Mouse (Mus musculus): ENCODE results near the gene Sgcd.

Sgcd gene

GRCm38 (mm10) chr11:47297805-47298340, 690.9 kb downstream of the Sgcd start:
- DNase-seq (ENCODE audit: low read depth, low spot score), result no peak

- no peak for DNase-seq (ENCODE audit: low read depth, low spot score)
Measured at GRCm38 (mm10) chr11:47294741-47295140, 694.0 kb downstream of the Sgcd start.

GRCm38 (mm10) chr11:47276586-47276985, 712.2 kb downstream of the Sgcd start:
- DNase-seq (ENCODE audit: low read depth, low spot score), result no peak

GRCm38 (mm10) chr11:47268556-47268955, 720.2 kb downstream of the Sgcd start:
- DNase-seq (ENCODE audit: low read depth, low spot score), result no peak

GRCm38 (mm10) chr11:47264267-47264984, 724.3 kb downstream of the Sgcd start:
- DNase-seq (ENCODE audit: low read depth, low spot score), result no peak

- no peak for DNase-seq (ENCODE audit: low read depth, low spot score)
Measured at GRCm38 (mm10) chr11:47250301-47250700, 738.5 kb downstream of the Sgcd start.

GRCm38 (mm10) chr11:47248345-47248893, 740.4 kb downstream of the Sgcd start:
- no peak for DNase-seq (ENCODE audit: low read depth, low spot score)

- DNase-seq (ENCODE audit: low read depth, low spot score), result no peak
Measured at GRCm38 (mm10) chr11:47247703-47248344, 740.9 kb downstream of the Sgcd start.

- DNase-seq (ENCODE audit: low read depth, low spot score), result no peak
Measured at GRCm38 (mm10) chr11:47242401-47242800, 746.4 kb downstream of the Sgcd start.

GRCm38 (mm10) chr11:47228222-47228621, 760.5 kb downstream of the Sgcd start:
- DNase-seq (ENCODE audit: low read depth, low spot score), result no peak

- DNase-seq (ENCODE audit: low read depth, low spot score), result no peak
Measured at GRCm38 (mm10) chr11:47224148-47224547, 764.6 kb downstream of the Sgcd start.

- no peak for DNase-seq (ENCODE audit: low read depth, low spot score)
Measured at GRCm38 (mm10) chr11:47211531-47211930, 777.2 kb downstream of the Sgcd start.

- DNase-seq (ENCODE audit: low read depth, low spot score), result no peak
Measured at GRCm38 (mm10) chr11:47206461-47206860, 782.3 kb downstream of the Sgcd start.

- DNase-seq (ENCODE audit: low read depth, low spot score), result no peak
Measured at GRCm38 (mm10) chr11:47199106-47199505, 789.7 kb downstream of the Sgcd start.

- no peak for DNase-seq (ENCODE audit: low read depth, low spot score)
Measured at GRCm38 (mm10) chr11:47188556-47188955, 800.2 kb downstream of the Sgcd start.

GRCm38 (mm10) chr11:47174977-47175376, 813.8 kb downstream of the Sgcd start:
- no peak for DNase-seq (ENCODE audit: low read depth, low spot score)

GRCm38 (mm10) chr11:47170926-47171625, 817.7 kb downstream of the Sgcd start:
- no peak for DNase-seq (ENCODE audit: low read depth, low spot score)

- no peak for DNase-seq (ENCODE audit: low read depth, low spot score)
Measured at GRCm38 (mm10) chr11:47167376-47167775, 821.4 kb downstream of the Sgcd start.

GRCm38 (mm10) chr11:47158089-47158488, 830.7 kb downstream of the Sgcd start:
- DNase-seq (ENCODE audit: low read depth, low spot score), result no peak

GRCm38 (mm10) chr11:47156730-47157693, 831.8 kb downstream of the Sgcd start:
- DNase-seq (ENCODE audit: low read depth, low spot score), result no peak
